Mouse (Mus musculus) embryonic fibroblast, embryonic 13.5 days (primary cell): Measurements from ENCODE around the gene Arid3a.

Source experiments
- CTCF ChIP-seq: IDR thresholded peaks from 2 replicates; pipeline ENCODE4 v1.5.1; 2011; ENCODE audit warnings: mild to moderate bottlenecking, control low read depth, low read length, moderate library complexity, borderline replicate concordance; ENCODE audit not compliant: insufficient read depth
- POLR2A ChIP-seq: IDR thresholded peaks from 2 replicates; pipeline ENCODE4 v1.6.1; 2011; ENCODE audit warnings: low read depth, mild to moderate bottlenecking, control low read depth, low read length, moderate library complexity

DNA sequence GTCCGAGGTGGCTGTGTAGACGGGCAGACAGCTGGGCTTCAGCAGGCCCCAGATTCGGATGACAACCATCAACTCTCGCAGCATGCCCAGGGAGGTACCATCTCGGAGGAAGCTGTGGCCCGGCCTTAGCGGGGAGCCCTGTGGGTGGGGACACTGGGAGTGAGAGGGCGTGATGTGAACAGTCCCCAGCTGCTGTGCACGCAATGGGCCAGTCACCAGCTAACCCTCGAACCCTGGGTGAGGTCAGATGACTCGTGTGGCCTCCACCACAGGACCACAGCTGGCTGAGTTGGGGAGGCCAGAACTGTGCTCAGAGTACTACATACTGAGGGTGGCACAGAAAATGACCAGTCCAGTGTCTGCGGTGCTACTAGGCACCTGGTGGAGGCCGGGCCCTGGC is 30.0 kb upstream of the Arid3a start:
- TF ChIP-seq POLR2A (no peak), CTCF (no peak)
